Mouse (Mus musculus) CD8-positive naive resting alpha-beta T cell, adult 2 months (primary cell): ENCODE results near the gene Thap8.
A peak's percentile ranks its signal among the peaks of the same experiment; 100 is the strongest.

Experiments used
- DNase-seq, 2 experiments: peaks; one replicate each; pipeline ENCODE4 v3.0.0; 2022; ENCODE audit warnings: low read depth in 2 of 2, low spot score in 2 of 2

Gene Thap8

GRCm38 (mm10) chr7:30282740-30283139 lies 2.8 kb downstream of the Thap8 start:
- no peak for DNase-seq

- no peak for DNase-seq
Observed at GRCm38 (mm10) chr7:30286701-30287410, 7.0 kb downstream of the Thap8 start.

- no peak for DNase-seq
Observed at GRCm38 (mm10) chr7:30288046-30288445, 8.2 kb downstream of the Thap8 start.

- DNase-seq, result no peak
Observed at GRCm38 (mm10) chr7:30289071-30289713, 9.3 kb downstream of the Thap8 start.

GRCm38 (mm10) chr7:30289714-30290399 lies 10.0 kb downstream of the Thap8 start:
- DNase-seq, result no peak

GRCm38 (mm10) chr7:30291215-30292131 lies 11.6 kb downstream of the Thap8 start, which contains the start of gene Clip3:
Gene Clip3, plus strand, starts transcription at chr7:30291728.
- no peak for DNase-seq

GRCm38 (mm10) chr7:30293795-30294194 lies 13.9 kb downstream of the Thap8 start:
- no peak for DNase-seq

- no peak for DNase-seq
Observed at GRCm38 (mm10) chr7:30294296-30294695, 14.4 kb downstream of the Thap8 start.

- DNase-seq, result no peak
Observed at GRCm38 (mm10) chr7:30295103-30295502, 15.2 kb downstream of the Thap8 start.

GRCm38 (mm10) chr7:30296816-30297215 lies 16.9 kb downstream of the Thap8 start:
- DNase-seq, result no peak

GRCm38 (mm10) chr7:30297266-30297665 lies 17.4 kb downstream of the Thap8 start:
- DNase-seq, result no peak

GRCm38 (mm10) chr7:30300914-30301313 lies 21.0 kb downstream of the Thap8 start:
- DNase-seq, result peak; percentile 25 to 46

- no peak for DNase-seq
Observed at GRCm38 (mm10) chr7:30306083-30306779, 26.3 kb downstream of the Thap8 start.

- DNase-seq, result peak; percentile 90 to 91
Observed at GRCm38 (mm10) chr7:30308076-30309005, 28.4 kb downstream of the Thap8 start, which contains the start of gene Alkbh6. Gene Alkbh6, plus strand, starts transcription at chr7:30308717.

- no peak for DNase-seq
Observed at GRCm38 (mm10) chr7:30309395-30310129, 29.7 kb downstream of the Thap8 start.

GRCm38 (mm10) chr7:30310136-30310535 lies 30.2 kb downstream of the Thap8 start:
- DNase-seq, result no peak

- no peak for DNase-seq
Observed at GRCm38 (mm10) chr7:30313666-30314320, 33.9 kb downstream of the Thap8 start.

- DNase-seq, result no peak
Observed at GRCm38 (mm10) chr7:30314721-30315155, 34.8 kb downstream of the Thap8 start, which contains the start of gene Syne4. Gene Syne4, plus strand, starts transcription at chr7:30314807.
